Mouse (Mus musculus) lung, adult 2 months (tissue): ENCODE results near the gene Fam124a.

Experiments
- CTCF ChIP-seq: fragments of 200-500 bp; IDR thresholded peaks from 2 replicates; pipeline ENCODE4 v1.5.1; 2011; ENCODE audit warnings: mild to moderate bottlenecking, low read length, control low read depth; ENCODE audit not compliant: insufficient read depth
- POLR2A ChIP-seq: fragments of 200-500 bp; IDR thresholded peaks from 2 replicates; pipeline ENCODE4 v1.6.1; 2011; ENCODE audit warnings: low read depth, mild to moderate bottlenecking, control low read depth, low read length, borderline replicate concordance; ENCODE audit errors: extremely low read depth

DNA sequence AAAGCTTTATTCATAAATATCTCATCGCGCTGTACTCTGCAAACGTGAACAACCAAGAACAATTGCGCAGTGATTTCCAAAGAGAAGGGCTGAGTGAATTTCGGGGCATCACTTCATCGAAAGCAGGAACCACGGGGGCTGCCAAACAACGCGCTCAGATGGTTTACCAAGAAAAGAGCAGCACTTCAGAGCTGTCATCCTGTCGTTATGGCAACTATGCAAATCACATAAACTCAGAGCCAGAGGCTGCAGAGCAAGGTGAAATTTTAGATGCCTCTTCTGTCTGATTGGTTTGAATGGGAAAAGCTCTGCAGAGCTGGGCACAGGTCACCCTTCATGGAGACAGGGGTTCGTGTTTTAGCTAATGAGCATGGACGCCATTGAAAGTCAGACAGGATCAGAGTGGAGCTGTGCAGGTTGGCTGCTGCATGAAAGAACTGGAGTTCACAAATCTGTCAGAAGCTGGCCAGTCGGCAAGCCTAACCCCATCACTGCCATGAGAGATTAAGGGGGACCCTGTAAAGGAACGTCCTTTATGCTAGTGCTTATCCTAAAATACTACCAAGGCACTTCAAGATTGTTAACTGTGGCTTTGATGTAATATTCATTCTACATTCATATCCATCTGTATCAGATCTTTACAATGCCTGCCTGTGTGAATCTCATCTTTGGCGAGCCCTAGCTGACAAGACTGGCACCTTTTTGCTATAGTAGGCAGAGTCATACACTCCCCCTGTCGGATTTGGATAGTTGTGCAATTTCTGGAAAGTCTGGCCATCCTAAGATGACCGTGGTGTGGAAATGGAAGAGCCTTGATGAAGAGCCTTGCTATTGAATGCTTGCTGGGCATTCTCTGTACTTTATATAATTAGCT lies 6.6 kb downstream of the Fam124a start:
- no peak for TF ChIP-seq POLR2A
- TF ChIP-seq CTCF: no peak
